In genomic region chr11:58977150-58977549, GRCm38 (mm10) we compare ENCODE assay signal across 8 mouse cellular contexts. TPM values are rescaled to one million over a fixed set of nuclear protein-coding genes. Genes with fewer than 3 reads are reported as not detected.
DNase-seq lines count a peak whose midpoint lies in the region; ATAC-seq and TF ChIP-seq lines count a peak whose summit lies in the region.

No protein-coding gene starts in this region.

- H3K9ac ChIP-seq in lung, postnatal 0 days (replicated peaks; ENCODE audit: low read depth): peak overlapping the region; percentile 79
- H3K9ac ChIP-seq in hindbrain, embryonic 16.5 days (ENCODE audit: low read depth, low read length): peak overlapping the region; percentile 95
- peak overlapping the region; percentile 92 for H3K9ac ChIP-seq in stomach, embryonic 16.5 days (ENCODE audit: low read length)

- peaks cover 96% of the 10 kb centered on the region for H3K79me2 ChIP-seq in macrophage (ENCODE audit: inconsistent target)

- TF ChIP-seq EP300 in lung, postnatal 0 days (IDR thresholded peaks at IDR 0.05): no peak

- H3K27ac ChIP-seq in lung, postnatal 0 days (ENCODE audit: low read length): peak overlapping the region; percentile 89
- H3K27ac ChIP-seq in hindbrain, embryonic 16.5 days (ENCODE audit: low read depth, low read length): peak overlapping the region; percentile 75
- peak overlapping the region; percentile 72 for H3K27ac ChIP-seq in macrophage
- H3K27ac ChIP-seq in stomach, embryonic 16.5 days (ENCODE audit: low read length): peak overlapping the region; percentile 80

- WGBS in lung, postnatal 0 days: under 1% methylated on average over 29 of the region's 29 CpGs
- under 1% methylated on average over 29 of the region's 29 CpGs for WGBS in hindbrain, embryonic 16.5 days
- under 1% methylated on average over 29 of the region's 29 CpGs for WGBS in macrophage (ENCODE audit: missing documents)
- WGBS in stomach, embryonic 16.5 days: under 1% methylated on average over 29 of the region's 29 CpGs

- no peak for DNase-seq in lung, postnatal 0 days (ENCODE audit: low spot score)
- DNase-seq in lung, postnatal 25 days (ENCODE audit: low spot score): no peak
- no peak for DNase-seq in urinary bladder, postnatal 14 days (ENCODE audit: low spot score)

- H3K9me3 ChIP-seq in lung, postnatal 0 days (ENCODE audit: low read length): no peaks in the 10 kb centered on the region
- H3K9me3 ChIP-seq in hindbrain, embryonic 16.5 days (ENCODE audit: control insufficient read depth, low read length): no peaks in the 10 kb centered on the region
- no peaks in the 10 kb centered on the region for H3K9me3 ChIP-seq in stomach, embryonic 16.5 days (replicated peaks; ENCODE audit: control insufficient read depth, low read length)

- peak overlapping the region; percentile 94 for H3K4me3 ChIP-seq in lung, postnatal 0 days (ENCODE audit: low read depth, low read length)
- H3K4me3 ChIP-seq in hindbrain, embryonic 16.5 days (ENCODE audit: low read length): peak overlapping the region; percentile 97
- peak overlapping the region; percentile 99 for H3K4me3 ChIP-seq in macrophage (ENCODE audit: inconsistent target)
- H3K4me3 ChIP-seq in stomach, embryonic 16.5 days (replicated peaks; ENCODE audit: low read length): peak overlapping the region; percentile 76

- peak overlapping the region; percentile 92 for H3K4me2 ChIP-seq in lung, postnatal 0 days (replicated peaks; ENCODE audit: low read depth, low read length)
- H3K4me2 ChIP-seq in hindbrain, embryonic 16.5 days (ENCODE audit: low read length): peak overlapping the region; percentile 100
- H3K4me2 ChIP-seq in stomach, embryonic 16.5 days (ENCODE audit: low read depth, low read length): peak overlapping the region; percentile 99

- H3K27me3 ChIP-seq in lung, postnatal 0 days (replicated peaks; ENCODE audit: insufficient read depth, low read length): no peaks in the 10 kb centered on the region
- no peaks in the 10 kb centered on the region for H3K27me3 ChIP-seq in hindbrain, embryonic 16.5 days (replicated peaks; ENCODE audit: control insufficient read depth, insufficient read depth, low read length)
- H3K27me3 ChIP-seq in stomach, embryonic 16.5 days (ENCODE audit: control insufficient read depth, insufficient read depth, low read length): no peaks in the 10 kb centered on the region

- TF ChIP-seq CTCF in lung, postnatal 0 days (IDR thresholded peaks at IDR 0.05): no peak

- peaks cover 22% of the 10 kb centered on the region for H3K4me1 ChIP-seq in lung, postnatal 0 days (ENCODE audit: insufficient read depth, low read depth, low read length)
- H3K4me1 ChIP-seq in hindbrain, embryonic 16.5 days (ENCODE audit: control insufficient read depth, insufficient read depth, low read depth, low read length): peaks cover 40% of the 10 kb centered on the region
- H3K4me1 ChIP-seq in stomach, embryonic 16.5 days (ENCODE audit: control insufficient read depth, insufficient read depth, low read length): peaks cover 28% of the 10 kb centered on the region

- 0 out of 2 replicates have a peak, but pooled peaks cover under 1% of the 10 kb centered on the region for H3K36me3 ChIP-seq in lung, postnatal 0 days (ENCODE audit: insufficient read depth, low read length)
- H3K36me3 ChIP-seq in hindbrain, embryonic 16.5 days (ENCODE audit: control insufficient read depth, insufficient read depth, low read length): peaks cover 6% of the 10 kb centered on the region; the same call in 1 of the 2 replicates
- no peaks in the 10 kb centered on the region for H3K36me3 ChIP-seq in macrophage (ENCODE audit: inconsistent target)
- peaks cover 4% of the 10 kb centered on the region for H3K36me3 ChIP-seq in stomach, embryonic 16.5 days (ENCODE audit: control insufficient read depth, insufficient read depth, low read length)

- ATAC-seq in lung, postnatal 0 days: 0 out of 2 replicates have a peak, but pooled peaks have one; percentile 15
- peak; percentile 26; the same call in 1 of the 2 replicates for ATAC-seq in common myeloid progenitor, adult 5-6 weeks (replicated peaks; ENCODE audit: low read depth, poor library complexity, severe bottlenecking)
- no peak for ATAC-seq in hindbrain, embryonic 16.5 days
- no peak for ATAC-seq in stomach, embryonic 16.5 days (ENCODE audit: insufficient read depth, low FRiP score)
- no peak for ATAC-seq in cerebellum, adult (ENCODE audit: insufficient number of reproducible peaks, low FRiP score, low TSS enrichment)

RNA-seq across cellular contexts. Expression of gene Trim11, which starts 0.7 kb away (rescaled TPM):
- polyA plus RNA-seq in lung, postnatal 0 days (2015; fragmentation: Nextera tagmentation; extraction: Ambion mirVana): 19.1 and 20.2 TPM in 2 replicates
- total RNA-seq in common myeloid progenitor, adult 5-6 weeks (2017): 14.8 and 16.9 TPM in 2 replicates
- polyA plus RNA-seq in hindbrain, embryonic 16.5 days (2015; fragmentation: Nextera tagmentation; extraction: Ambion mirVana): 20.7 and 21.4 TPM in 2 replicates
- total RNA-seq in macrophage (2018; cell fraction: chromatin; rRNA removed): 10 to 100 TPM; 24.2 to 97.7 (median 71.8) TPM
- 10 to 100 TPM in 22 of 26 experiments, 1 to 10 TPM in 4; 7.7 to 22.5 (median 18.0) TPM for total RNA-seq in macrophage (2018; cell fraction: cytosol; rRNA removed)
- 10 to 100 TPM; 18.6 to 83.1 (median 49.3) TPM for total RNA-seq in macrophage (2018; cell fraction: nucleus; rRNA removed)
- polyA plus RNA-seq in macrophage (2018): 11.4 to 20.3 TPM (median 14.2 TPM) in 3 replicates
- 20.5 and 20.8 TPM in 2 replicates for polyA plus RNA-seq in stomach, embryonic 16.5 days (2015; fragmentation: Nextera tagmentation; extraction: Ambion mirVana)

RNA-seq across cellular contexts. Expression of gene Hist3h2a, which starts 22.7 kb away (rescaled TPM):
- 21.6 and 28.6 TPM in 2 replicates for polyA plus RNA-seq in lung, postnatal 0 days (2015; fragmentation: Nextera tagmentation; extraction: Ambion mirVana)
- 215 and 229 TPM in 2 replicates for total RNA-seq in common myeloid progenitor, adult 5-6 weeks (2017)
- polyA plus RNA-seq in hindbrain, embryonic 16.5 days (2015; fragmentation: Nextera tagmentation; extraction: Ambion mirVana): 85.3 and 89.6 TPM in 2 replicates
- total RNA-seq in macrophage (2018; cell fraction: chromatin; rRNA removed): 100 to 1,000 TPM in 5 of 26 experiments, 10 to 100 TPM in 18, 1 to 10 TPM in 3; 6.6 to 134 (median 27.4) TPM
- total RNA-seq in macrophage (2018; cell fraction: cytosol; rRNA removed): 10 to 100 TPM; 19.1 to 74.1 (median 48.6) TPM
- 100 to 1,000 TPM in 5 of 26 experiments, 10 to 100 TPM in 21; 14.1 to 225 (median 52.5) TPM for total RNA-seq in macrophage (2018; cell fraction: nucleus; rRNA removed)
- polyA plus RNA-seq in macrophage (2018): 16.2 to 56.9 TPM (median 24.3 TPM) in 3 replicates
- polyA plus RNA-seq in stomach, embryonic 16.5 days (2015; fragmentation: Nextera tagmentation; extraction: Ambion mirVana): 28.1 and 33.0 TPM in 2 replicates

RNA-seq across cellular contexts. Expression of gene Trim17, which starts 22.7 kb away (rescaled TPM):
- 0.62 and 0.83 TPM in 2 replicates for polyA plus RNA-seq in lung, postnatal 0 days (2015; fragmentation: Nextera tagmentation; extraction: Ambion mirVana)
- not detected in 2 replicates for total RNA-seq in common myeloid progenitor, adult 5-6 weeks (2017)
- polyA plus RNA-seq in hindbrain, embryonic 16.5 days (2015; fragmentation: Nextera tagmentation; extraction: Ambion mirVana): 1.1 and 1.8 TPM in 2 replicates
- total RNA-seq in macrophage (2018; cell fraction: chromatin; rRNA removed): 1 to 10 TPM in 3 of 26 experiments, under 1 TPM in 18, not detected in 5; 0.25 to 1.5 (median 0.54) TPM
- under 1 TPM in 25 of 26 experiments, not detected in 1; 0.04 to 0.30 (median 0.11) TPM for total RNA-seq in macrophage (2018; cell fraction: cytosol; rRNA removed)
- total RNA-seq in macrophage (2018; cell fraction: nucleus; rRNA removed): under 1 TPM in 24 of 26 experiments, not detected in 2; 0.16 to 0.98 (median 0.52) TPM
- 0.07 to 0.14 TPM in 2 of 3 replicates, not detected in the other for polyA plus RNA-seq in macrophage (2018)
- polyA plus RNA-seq in stomach, embryonic 16.5 days (2015; fragmentation: Nextera tagmentation; extraction: Ambion mirVana): 0.17 and 0.27 TPM in 2 replicates

RNA-seq across cellular contexts. Expression of gene Hist3h2ba, which starts 28.4 kb away (rescaled TPM):
- 2.6 TPM in 2 replicates for polyA plus RNA-seq in lung, postnatal 0 days (2015; fragmentation: Nextera tagmentation; extraction: Ambion mirVana)
- total RNA-seq in common myeloid progenitor, adult 5-6 weeks (2017): 12.7 and 17.8 TPM in 2 replicates
- 249 and 250 TPM in 2 replicates for polyA plus RNA-seq in hindbrain, embryonic 16.5 days (2015; fragmentation: Nextera tagmentation; extraction: Ambion mirVana)
- total RNA-seq in macrophage (2018; cell fraction: chromatin; rRNA removed): not detected
- total RNA-seq in macrophage (2018; cell fraction: cytosol; rRNA removed): 1 to 10 TPM in 9 of 26 experiments, under 1 TPM in 15, not detected in 2; 0.45 to 2.0 (median 0.95) TPM
- 1 to 10 TPM in 2 of 26 experiments, not detected in 24; 1.4 to 1.8 TPM for total RNA-seq in macrophage (2018; cell fraction: nucleus; rRNA removed)
- 0.50 to 0.78 TPM in 2 of 3 replicates, not detected in the other for polyA plus RNA-seq in macrophage (2018)
- polyA plus RNA-seq in stomach, embryonic 16.5 days (2015; fragmentation: Nextera tagmentation; extraction: Ambion mirVana): 44.0 and 50.7 TPM in 2 replicates

RNA-seq across cellular contexts. Expression of gene Rnf187, which starts 38.4 kb away (rescaled TPM):
- 168 and 169 TPM in 2 replicates for polyA plus RNA-seq in lung, postnatal 0 days (2015; fragmentation: Nextera tagmentation; extraction: Ambion mirVana)
- total RNA-seq in common myeloid progenitor, adult 5-6 weeks (2017): 88.5 and 107 TPM in 2 replicates
- polyA plus RNA-seq in hindbrain, embryonic 16.5 days (2015; fragmentation: Nextera tagmentation; extraction: Ambion mirVana): 563 and 570 TPM in 2 replicates
- total RNA-seq in macrophage (2018; cell fraction: chromatin; rRNA removed): 10 to 100 TPM in 17 of 26 experiments, 1 to 10 TPM in 9; 2.9 to 35.0 (median 14.9) TPM
- total RNA-seq in macrophage (2018; cell fraction: cytosol; rRNA removed): 100 to 1,000 TPM in 13 of 26 experiments, 10 to 100 TPM in 13; 69.7 to 129 (median 99.3) TPM
- total RNA-seq in macrophage (2018; cell fraction: nucleus; rRNA removed): 10 to 100 TPM; 18.7 to 68.4 (median 36.7) TPM
- polyA plus RNA-seq in macrophage (2018): 45.0 to 110 TPM (median 97.1 TPM) in 3 replicates
- 113 TPM in 2 replicates for polyA plus RNA-seq in stomach, embryonic 16.5 days (2015; fragmentation: Nextera tagmentation; extraction: Ambion mirVana)

Comparison
In these comparisons a context has a peak if more than half of its experiments do, and no peak if none do; other contexts are left out.
1. ATAC-seq: peak in lung, postnatal 0 days (single experiment) and common myeloid progenitor, adult 5-6 weeks (single experiment); none in hindbrain, embryonic 16.5 days (single experiment), stomach, embryonic 16.5 days (single experiment) and cerebellum, adult (single experiment).
2. Peak in every context shown above with its lines, with median percentiles within 50 percentile points of each other: H3K27ac ChIP-seq, H3K4me2 ChIP-seq, H3K4me3 ChIP-seq and H3K9ac ChIP-seq.